Mouse (Mus musculus) heart, adult 2 months (tissue): ENCODE measurements around the gene Zfand3.

ENCODE experiments used
- CTCF ChIP-seq: fragments of 200-600 bp; IDR thresholded peaks from 2 replicates; pipeline ENCODE4 v1.8.1; 2022; ENCODE audit warnings: antibody characterized with exemption, mild to moderate bottlenecking, moderate library complexity
- EP300 ChIP-seq: fragments of 200-500 bp; IDR thresholded peaks from 2 replicates; pipeline ENCODE4 v1.6.1; 2011; ENCODE audit warnings: low read depth, low read length, control low read depth; ENCODE audit not compliant: insufficient read depth

GRCm38 (mm10) chr17:30136684-30137083, 132.2 kb downstream of the Zfand3 start:
- no peak for TF ChIP-seq CTCF
- no peak for TF ChIP-seq EP300
